Mouse (Mus musculus): ENCODE measurements around the gene a.

DNA sequence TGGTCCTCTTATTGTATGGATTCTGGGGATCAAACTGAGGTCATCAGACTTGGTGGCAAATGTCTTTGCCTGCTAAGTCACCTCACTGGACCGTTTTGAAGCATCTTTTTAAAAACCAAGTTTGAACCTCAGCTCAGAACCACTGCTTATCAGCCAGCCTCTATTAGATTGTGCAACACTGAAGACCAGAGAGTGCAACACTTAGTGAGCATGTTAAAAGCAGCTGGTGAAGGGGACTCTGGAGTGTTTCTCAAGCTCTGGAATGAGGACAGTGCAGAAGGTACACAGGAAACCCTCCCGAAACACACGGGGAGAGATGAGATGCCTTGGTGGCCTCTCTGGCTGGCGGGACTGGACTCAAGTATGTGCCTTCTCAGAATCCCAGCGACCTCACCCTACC is 200.9 kb downstream of the a start:
- TF ChIP-seq CTCF (IDR thresholded peaks at IDR 0.05; ENCODE audit: insufficient read depth, low read depth, low read length): no peak
- TF ChIP-seq POLR2A (IDR thresholded peaks at IDR 0.05; ENCODE audit: insufficient read depth, low read depth, low read length): no peak
